ENCODE assay signal across 22 mouse cellular contexts in the genomic region with DNA sequence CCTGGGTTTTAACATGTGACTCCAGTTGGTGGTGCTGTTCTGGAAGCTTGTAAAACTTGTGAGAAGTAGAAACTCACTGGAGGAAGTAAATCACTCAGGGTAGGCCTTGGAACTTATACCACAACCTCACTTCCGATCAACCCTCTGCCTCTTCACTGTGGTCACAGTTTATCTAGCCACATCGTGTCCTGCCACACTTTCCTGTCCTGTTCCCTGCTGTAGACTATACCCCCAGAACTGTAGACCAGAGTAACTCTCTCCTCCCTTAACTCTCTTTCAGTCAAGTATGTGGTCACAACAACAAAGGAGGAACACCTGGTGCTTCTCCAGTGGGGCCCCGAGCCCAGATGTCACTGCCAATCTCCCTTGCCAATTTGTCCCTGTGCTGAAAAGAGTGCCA.
DNase-seq lines count a peak whose midpoint lies in the region; ATAC-seq and TF ChIP-seq lines count a peak whose summit lies in the region.
"Had no signal": no experiment of that assay in that cellular context is flagged by ENCODE, and none has a peak within 500 bp of the region (broad histone marks: within the 10 kb centered on the region; RNA-seq: fewer than 3 reads in every experiment).

No protein-coding gene starts in this region.

- TF ChIP-seq CTCF in forebrain, postnatal 0 days (IDR thresholded peaks at IDR 0.05; ENCODE audit: low read depth): no peak

- H3K4me2 ChIP-seq in liver, embryonic 13.5 days: no peak overlapping the region
- H3K4me2 ChIP-seq in forebrain, postnatal 0 days (ENCODE audit: low read depth): no peak overlapping the region
- H3K4me2 ChIP-seq: hindbrain, embryonic 14.5 days; midbrain, embryonic 11.5 days had no signal

- H3K9me3 ChIP-seq in liver, embryonic 13.5 days (replicated peaks): no peaks in the 10 kb centered on the region
- H3K9me3 ChIP-seq in forebrain, postnatal 0 days (ENCODE audit: low read length): no peaks in the 10 kb centered on the region
- H3K9me3 ChIP-seq: forebrain, embryonic 10.5 days had no signal

- H3K27ac ChIP-seq in liver, embryonic 13.5 days: no peak overlapping the region
- H3K27ac ChIP-seq in forebrain, postnatal 0 days (ENCODE audit: low read depth, low read length): no peak overlapping the region
- H3K27ac ChIP-seq: forebrain, embryonic 10.5 days; heart, adult 2 months; hindbrain, embryonic 14.5 days; layer of hippocampus, adult 2 months had no signal

- DNase-seq in liver, embryonic 13.5 days: no peak
- no peak for DNase-seq in liver
- DNase-seq in thymus, postnatal 14 days: peak; percentile 23
- no peak for DNase-seq in forebrain, postnatal 0 days
- no peak for DNase-seq in spleen, postnatal 10 days (ENCODE audit: low spot score in 2 of 2)
- DNase-seq: adrenal gland, postnatal 10 days; cerebellum, adult 11 months; cerebellum, postnatal 25 days; gastrocnemius, postnatal 14 days; heart, adult 2 months; kidney, adult 18-20 months; kidney, postnatal 14 days; layer of hippocampus, postnatal 36 days; lung, postnatal 14 days had no signal

- 0 out of 2 replicates have a peak, but pooled peaks have one; percentile 39 for ATAC-seq in liver, embryonic 13.5 days (ENCODE audit: low read depth)
- peak; percentile 97 for ATAC-seq in common myeloid progenitor, adult 5-6 weeks (replicated peaks; ENCODE audit: low read depth, poor library complexity, severe bottlenecking)
- peak; percentile 67 for ATAC-seq in megakaryocyte, adult 5-6 weeks (ENCODE audit: poor library complexity, severe bottlenecking)
- ATAC-seq in activated CD4-positive, CD25-positive, alpha-beta regulatory T cell, adult 4 months: no peak
- no peak for ATAC-seq in forebrain, postnatal 0 days
- ATAC-seq: Patski had no signal

- H3K4me3 ChIP-seq in liver, embryonic 13.5 days (replicated peaks): no peak overlapping the region
- H3K4me3 ChIP-seq in forebrain, postnatal 0 days (ENCODE audit: low read depth, low read length): no peak overlapping the region
- H3K4me3 ChIP-seq: forebrain, embryonic 10.5 days; heart, adult 2 months; layer of hippocampus, adult 2 months had no signal

- peaks cover 7% of the 10 kb centered on the region; the same call in 1 of the 2 replicates for H3K4me1 ChIP-seq in liver, embryonic 13.5 days (replicated peaks)
- no peaks in the 10 kb centered on the region for H3K4me1 ChIP-seq in forebrain, postnatal 0 days (ENCODE audit: insufficient read depth)
- H3K4me1 ChIP-seq: forebrain, embryonic 10.5 days had no signal

- H3K9ac ChIP-seq in liver, embryonic 13.5 days: no peak overlapping the region
- no peak overlapping the region for H3K9ac ChIP-seq in forebrain, postnatal 0 days
- H3K9ac ChIP-seq: hindbrain, embryonic 14.5 days had no signal

- 27% methylated on average over 3 of the region's 3 CpGs for WGBS in liver, embryonic 13.5 days (ENCODE audit: insufficient replicate concordance)
- 85% methylated on average over 3 of the region's 3 CpGs for WGBS in forebrain, postnatal 0 days

- peaks cover 7% of the 10 kb centered on the region for H3K36me3 ChIP-seq in liver, embryonic 13.5 days
- no peaks in the 10 kb centered on the region for H3K36me3 ChIP-seq in forebrain, postnatal 0 days (ENCODE audit: insufficient read depth)

- H3K27me3 ChIP-seq in liver, embryonic 13.5 days: no peaks in the 10 kb centered on the region
- H3K27me3 ChIP-seq in forebrain, postnatal 0 days (ENCODE audit: insufficient read depth, low read length): no peaks in the 10 kb centered on the region
- H3K27me3 ChIP-seq: Patski had no signal

Comparison
In these comparisons a context has a peak if more than half of its experiments do, and no peak if none do; other contexts are left out.
1. ATAC-seq: peak in liver, embryonic 13.5 days (single experiment), common myeloid progenitor, adult 5-6 weeks (single experiment) and megakaryocyte, adult 5-6 weeks (single experiment); none in activated CD4-positive, CD25-positive, alpha-beta regulatory T cell, adult 4 months (single experiment) and forebrain, postnatal 0 days (single experiment).